Mouse (Mus musculus): ENCODE measurements around the gene Paqr4.
"Not testable (repeated sequence)": the region's sequence is repeated elsewhere in the genome, so short reads cannot be mapped to it uniquely, and the experiment has no call there.

The Paqr4 gene

DNA sequence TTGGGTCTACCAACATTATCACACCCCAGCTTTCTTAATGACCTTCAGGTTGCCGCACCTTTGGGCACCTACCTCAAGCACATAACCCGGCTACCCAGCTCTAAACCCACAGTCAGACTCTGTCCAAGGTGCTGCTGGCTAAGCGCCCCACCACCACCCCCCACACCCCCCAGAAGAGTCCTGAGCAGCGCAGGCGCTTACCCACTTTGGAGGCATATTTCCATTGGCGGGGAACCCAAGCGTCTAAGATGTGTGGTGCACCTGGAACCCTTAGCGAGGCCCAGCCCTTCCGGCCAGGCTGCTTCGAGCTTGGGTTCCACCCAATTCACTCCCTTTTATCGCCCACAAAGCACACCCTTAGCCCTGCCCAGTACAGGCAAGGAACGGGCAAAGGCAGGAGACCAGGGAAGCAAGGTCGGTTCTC is at the start of gene Paqr4:
Paqr4 (minus strand) TSS at position 270 of the 424 bp plus-strand sequence.
- no peak for DNase-seq (ENCODE audit: low spot score in 2 of 2)

DNA sequence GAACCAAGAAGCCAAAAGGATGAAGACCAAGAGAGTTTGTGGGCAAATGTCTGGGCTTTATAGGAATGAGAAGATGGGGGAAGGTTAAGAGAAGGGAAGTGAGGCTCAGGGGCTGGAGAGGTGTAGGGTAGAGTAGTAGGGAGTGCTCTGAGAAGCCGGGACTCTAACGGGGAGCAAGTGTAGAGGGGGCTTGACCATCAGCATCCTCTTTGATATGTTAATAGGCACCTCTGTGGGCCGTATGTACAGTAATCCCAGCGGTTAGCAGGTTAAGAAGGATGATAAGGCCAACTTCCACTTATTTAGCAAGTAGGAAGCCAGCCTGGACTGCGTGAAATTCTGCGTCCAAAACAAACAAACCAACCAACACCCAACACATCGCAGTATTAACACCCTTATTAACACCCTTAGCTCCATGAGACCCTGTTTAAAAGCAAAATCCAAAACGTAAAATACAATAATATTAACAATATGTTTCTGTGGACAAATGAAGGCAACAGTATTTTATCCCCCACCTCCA is 49.1 kb upstream of the Paqr4 start:
- no peak for DNase-seq (ENCODE audit: low spot score in 2 of 2)

DNA sequence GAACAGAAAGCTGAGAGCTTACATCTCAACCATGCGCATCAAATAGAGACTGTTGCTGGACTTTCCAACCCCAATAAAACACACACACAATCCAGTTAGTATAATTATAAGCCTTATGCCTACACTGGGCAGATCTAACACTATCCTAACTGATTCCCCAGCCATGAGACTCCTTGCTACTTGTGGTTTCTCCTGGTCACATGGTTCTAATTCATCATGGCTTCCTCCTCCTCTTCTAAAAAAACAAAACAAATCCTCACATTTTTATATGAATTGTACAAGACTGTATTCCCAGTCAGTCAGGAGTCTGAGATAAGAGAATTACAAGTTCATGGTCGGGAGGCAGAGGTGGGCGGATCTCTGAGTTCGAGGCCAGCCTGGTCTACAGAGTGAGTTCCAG is 48.3 kb upstream of the Paqr4 start:
- DNase-seq (ENCODE audit: low spot score in 2 of 2): no peak

DNA sequence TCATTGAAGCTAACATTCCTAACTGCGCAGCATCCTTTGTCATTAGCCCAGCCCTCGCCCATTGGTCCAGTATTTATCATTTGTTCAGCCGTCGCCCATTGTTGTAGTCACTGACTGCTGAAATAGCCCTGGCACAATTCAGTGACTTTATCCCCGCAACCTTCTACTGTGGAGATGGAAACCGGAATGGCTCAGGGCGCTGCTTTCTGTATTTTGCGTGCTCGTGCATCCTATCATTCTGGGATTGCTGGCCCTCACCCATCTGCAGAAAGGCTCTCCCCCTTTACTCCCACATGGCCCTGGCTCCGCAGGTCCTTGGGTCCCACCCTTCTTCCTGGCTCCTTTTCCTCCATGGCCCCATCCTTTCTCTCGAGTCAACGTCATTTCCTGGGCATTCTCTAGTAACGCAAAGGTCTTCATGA is 45.9 kb upstream of the Paqr4 start:
- no peak for DNase-seq (ENCODE audit: low spot score in 2 of 2)

DNA sequence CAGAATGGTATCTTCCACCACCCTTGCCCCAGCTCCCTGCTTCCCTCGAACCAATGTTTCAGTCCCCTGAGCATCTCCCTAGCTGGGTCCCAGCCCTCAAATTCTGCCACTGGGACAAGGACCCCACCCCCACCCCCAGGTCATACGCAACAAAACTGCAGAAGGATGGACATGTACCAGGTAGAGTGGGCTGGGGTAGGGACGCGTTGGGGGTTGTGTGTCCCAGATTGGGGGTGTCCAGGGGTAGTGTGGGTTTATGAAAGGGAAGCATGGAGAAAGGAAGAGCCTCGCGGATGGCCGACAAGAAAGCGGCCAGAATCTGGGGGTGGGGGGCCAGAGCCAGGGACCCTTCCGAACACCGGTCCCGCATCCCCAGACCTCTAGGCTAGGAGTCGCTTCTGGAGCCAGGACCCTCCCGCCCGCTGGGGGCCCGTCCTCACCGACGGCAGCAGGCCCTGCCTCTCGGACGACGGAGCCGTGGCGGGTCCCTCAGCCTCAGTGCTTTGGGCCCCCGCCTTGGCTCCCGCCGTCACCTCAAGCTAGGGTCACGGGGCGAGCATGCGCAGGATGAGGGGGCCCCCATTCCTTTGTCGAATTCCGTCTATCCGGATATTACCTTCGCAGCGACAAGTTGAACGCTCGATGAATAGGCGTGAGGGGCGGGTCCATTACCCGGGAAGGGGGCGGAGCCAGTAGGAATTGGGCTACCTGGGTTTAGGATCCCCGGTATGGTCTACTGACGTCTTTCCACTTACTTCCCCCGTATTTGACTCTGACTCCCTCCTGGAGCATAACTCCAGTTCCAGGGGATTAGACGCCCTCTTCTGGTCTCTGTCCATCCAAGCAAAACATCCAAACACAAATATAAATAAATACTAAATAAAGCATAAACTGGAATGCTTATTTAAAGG is 45.1 kb upstream of the Paqr4 start, which contains the start of gene Flywch2:
Flywch2 (minus strand) TSS at position 521 of the 911 bp plus-strand sequence.
- peak; percentile 89 to 90 for DNase-seq (ENCODE audit: low spot score in 2 of 2)

DNA sequence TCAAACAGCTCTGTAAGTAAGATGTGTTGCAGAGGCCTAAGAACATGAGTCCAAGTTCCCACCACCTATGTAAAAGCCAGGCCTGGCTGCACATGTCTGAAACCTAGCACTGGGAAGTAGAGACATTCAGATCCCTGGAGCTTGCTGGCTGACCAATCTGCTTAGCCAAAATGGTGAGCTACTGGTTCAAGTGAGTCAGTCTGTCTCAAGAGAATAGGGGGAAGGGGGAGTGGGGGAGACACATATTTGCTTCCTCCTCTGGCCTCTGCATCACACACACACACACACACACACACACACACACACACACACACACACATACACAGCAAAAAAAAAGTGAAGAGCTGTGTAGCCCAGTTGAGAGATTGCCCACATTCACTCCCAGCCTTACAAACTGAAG is 42.7 kb upstream of the Paqr4 start:
- no peak for DNase-seq (ENCODE audit: low spot score in 2 of 2)

DNA sequence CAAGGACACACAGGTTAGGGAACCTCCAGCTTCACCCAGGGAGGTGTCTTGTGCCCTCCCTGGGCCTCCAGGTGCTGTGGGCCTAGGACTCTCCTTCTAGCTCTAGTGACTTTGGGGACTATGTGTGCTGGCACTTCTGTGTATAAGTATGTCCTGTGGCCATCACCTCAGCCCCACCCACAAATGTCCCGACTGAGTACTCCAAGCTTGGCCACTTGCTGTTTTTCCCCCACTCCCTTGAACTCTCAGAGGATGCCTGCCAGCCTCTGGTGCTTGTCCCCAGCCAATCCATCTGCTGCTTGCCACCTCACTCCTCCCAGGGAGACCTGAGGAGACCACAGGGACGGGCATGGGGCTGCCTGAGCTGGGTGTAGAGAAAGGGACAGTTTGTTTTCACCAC is 37.8 kb upstream of the Paqr4 start:
- DNase-seq (ENCODE audit: low spot score in 2 of 2): no peak

DNA sequence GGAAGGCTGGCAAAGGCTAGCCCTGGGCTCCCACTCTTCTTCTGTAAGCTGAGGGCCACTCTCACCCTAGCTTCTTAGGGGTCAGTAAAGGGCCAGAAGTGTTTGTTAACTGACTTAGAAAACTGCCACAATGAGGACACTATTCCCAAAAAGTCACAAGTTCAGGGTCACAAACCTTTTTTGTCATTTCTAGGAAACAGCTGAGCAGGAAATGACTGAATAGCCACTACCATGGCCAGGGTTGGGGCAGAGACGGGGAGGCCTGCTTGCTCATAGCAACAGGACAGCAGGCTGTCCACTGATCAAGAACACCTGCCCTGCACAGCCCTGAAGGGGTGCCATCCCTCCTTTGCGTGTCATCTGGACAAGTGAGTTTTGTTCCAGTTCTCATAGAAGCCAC is 36.5 kb upstream of the Paqr4 start:
- no peak for DNase-seq (ENCODE audit: low spot score in 2 of 2)

DNA sequence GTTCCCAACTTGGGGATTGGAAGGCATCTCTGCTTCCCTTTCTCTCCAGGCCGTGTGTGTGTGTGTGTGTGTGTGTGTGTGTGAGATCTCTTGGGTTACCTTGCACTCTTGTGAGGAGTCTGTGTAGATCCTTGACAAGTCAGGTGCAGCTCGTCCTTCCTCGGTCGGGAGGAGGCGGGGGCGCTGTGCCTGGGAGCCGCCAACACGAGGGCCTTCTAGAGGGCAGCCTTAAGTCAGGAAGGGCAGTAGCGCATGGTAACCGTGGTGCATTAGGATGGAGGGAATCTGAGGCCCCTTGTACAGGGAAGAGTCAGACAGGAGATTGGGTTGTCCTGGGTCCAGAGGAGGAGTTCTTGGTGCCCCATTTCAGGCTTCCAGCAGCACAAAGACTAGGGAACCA is 35.5 kb upstream of the Paqr4 start:
- no peak for DNase-seq (ENCODE audit: low spot score in 2 of 2)

DNA sequence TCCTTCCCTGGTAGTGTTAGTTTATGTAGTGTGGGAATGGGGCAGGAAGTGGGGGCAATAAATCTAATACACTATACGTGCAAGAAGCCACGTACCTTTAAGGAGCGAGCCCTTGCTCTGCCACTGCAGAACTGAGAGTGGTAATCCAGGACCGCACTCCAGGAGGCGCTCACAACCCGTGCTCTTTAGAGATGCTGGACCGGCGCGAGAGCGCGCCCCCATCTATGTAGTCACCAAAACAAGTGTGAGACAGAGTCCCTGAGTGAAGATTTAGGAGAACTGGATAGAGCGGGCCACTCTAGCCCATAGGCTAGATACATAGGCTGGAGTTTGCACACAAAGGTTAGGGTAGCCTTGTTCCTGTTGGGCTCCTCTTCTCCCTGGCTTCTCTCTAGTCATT is 33.4 kb upstream of the Paqr4 start:
- peak; percentile 58 to 71 for DNase-seq (ENCODE audit: low spot score in 2 of 2)

DNA sequence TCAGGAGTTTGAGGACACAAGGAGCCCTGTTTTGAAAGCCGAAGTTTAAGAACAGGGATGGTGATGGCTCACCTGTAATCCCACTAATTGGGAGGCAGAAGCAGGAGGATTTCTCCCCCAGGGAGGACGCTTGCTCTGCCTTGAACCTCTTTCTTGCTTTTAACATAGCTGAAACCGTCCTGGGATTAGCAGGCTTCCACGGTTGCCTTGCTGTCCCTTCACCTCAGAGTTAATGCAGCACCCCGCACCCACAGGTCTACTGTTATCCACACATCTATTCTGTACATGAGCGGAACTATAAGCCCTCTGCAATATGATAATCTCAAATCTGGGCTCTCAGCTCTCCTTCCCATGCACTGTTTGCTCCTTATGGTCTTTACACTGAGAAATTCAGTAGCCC is 33.0 kb upstream of the Paqr4 start:
- no peak for DNase-seq (ENCODE audit: low spot score in 2 of 2)

DNA sequence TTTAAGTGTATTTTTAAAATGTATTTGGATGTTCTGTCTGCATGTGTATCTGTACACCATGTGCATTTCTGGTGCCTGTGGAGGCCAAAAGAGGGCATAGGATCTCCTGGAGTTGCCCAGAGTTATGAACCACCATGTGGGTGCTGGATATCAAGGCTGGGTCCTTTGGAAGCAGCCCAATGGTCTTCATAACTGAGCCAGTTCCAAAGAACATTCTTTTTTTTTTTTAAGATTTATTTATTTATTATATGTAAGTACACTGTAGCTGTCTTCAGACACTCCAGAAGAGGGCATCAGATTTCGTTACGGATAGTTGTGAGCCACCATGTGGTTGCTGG is 31.5 kb upstream of the Paqr4 start:
- not testable (repeated sequence) for DNase-seq (ENCODE audit: low spot score in 2 of 2)

DNA sequence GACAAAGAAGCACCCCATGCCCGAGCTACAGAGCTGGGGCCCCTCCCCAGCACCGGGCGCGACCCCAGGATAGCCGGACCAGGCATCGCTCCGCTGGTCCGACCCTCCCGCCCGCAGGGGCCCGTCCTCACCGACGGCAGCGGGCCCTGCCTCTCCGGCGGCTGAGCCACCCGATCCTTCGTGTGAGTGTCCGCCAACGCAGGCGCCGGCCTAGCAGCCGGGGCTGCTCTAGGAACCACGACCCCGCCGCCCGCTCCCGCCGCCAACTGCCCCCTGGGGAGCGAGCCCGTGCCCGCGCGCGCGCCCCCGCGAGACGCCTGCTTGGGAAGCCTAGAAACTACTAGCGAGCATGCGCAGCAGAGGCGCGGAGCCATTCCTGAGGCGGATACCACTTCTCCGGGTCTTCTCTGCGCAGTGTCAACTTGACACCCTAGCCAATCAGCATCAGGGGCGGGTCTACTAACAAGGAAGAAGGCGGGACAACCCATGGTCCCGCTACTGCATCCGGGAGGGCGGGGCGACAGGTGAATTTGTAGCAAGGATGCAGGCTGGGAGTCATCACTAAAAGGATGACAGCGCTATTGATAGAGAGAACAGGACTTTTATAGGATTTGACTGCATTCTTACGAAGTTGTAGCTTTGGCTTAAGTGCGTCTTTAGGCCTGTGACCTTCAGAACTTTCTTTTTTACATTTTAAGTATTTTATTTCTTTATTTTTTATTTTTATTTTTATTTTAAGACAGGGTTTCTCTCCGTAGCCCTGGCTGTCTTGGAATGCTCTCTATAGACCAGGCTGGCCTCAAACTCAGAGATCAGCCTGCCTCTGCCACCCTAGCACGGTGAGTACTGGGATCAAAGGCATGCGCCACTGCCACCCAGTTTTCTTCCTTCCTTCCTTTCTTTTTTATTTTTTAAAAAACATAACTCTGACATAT is 30.9 kb upstream of the Paqr4 start, which contains the start of gene Flywch1:
Flywch1 (minus strand) TSS at position 319 of the 935 bp plus-strand sequence.
- peak; percentile 98 for DNase-seq (ENCODE audit: low spot score in 2 of 2)

DNA sequence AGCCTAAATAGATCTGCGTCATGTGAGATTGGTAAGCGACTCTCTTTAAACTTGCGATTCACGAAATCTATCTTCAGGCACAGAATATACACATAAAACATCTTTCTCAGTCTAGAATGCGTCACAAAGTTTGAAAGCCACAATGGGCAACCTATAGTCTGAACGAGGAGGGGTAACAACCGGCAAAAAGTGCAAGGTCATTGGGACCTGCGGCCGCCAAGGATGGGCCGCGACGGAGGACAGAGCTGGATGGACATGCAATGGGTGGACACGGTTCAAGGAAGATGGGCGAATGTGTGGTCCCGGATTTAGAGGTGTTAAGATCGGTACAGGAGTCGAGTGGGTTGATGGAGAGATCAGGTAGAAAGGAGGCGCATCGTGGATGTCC is 30.2 kb upstream of the Paqr4 start:
- peak in 1 of 2 experiments; percentile 38 for DNase-seq (ENCODE audit: low spot score in 2 of 2)

DNA sequence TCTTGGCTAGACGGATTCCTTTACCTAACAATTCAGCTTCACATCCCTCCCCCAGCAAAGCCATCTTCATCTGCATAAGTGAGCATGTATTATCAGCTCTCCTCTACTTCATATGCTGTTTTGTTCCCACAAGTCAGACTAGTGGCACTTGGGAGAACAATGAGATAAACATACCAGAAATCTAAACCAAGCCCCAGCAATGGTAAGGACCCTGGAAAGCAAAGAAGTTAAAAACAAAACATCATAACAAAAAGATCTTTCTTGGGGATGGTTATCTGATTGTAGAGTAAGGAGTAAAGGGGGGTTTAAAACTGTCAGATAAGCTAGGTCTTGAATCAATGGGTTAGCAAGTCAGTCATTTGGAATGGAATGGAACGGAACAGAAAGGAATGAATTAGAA is 29.8 kb upstream of the Paqr4 start:
- no peak for DNase-seq (ENCODE audit: low spot score in 2 of 2)

DNA sequence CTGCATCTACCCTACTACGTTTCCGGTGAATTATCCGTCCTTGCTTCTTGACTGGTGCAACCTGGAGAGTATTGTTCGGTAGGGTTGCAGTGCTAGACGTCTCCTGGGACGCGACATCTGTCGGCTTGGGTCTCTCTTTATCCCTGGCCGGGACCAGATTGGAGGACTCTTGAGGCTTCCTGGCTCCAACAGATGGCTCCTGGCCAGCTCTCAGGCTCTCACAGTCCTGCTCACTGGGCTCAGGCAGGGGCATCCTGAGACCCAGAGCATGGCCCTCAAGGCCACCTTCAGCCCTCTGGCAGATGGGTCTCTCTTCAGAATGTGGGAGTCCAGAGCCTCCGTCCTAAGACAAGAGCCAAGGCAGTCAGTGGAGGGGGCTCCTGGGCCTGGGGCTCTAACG is 22.3 kb upstream of the Paqr4 start:
- DNase-seq (ENCODE audit: low spot score in 2 of 2): no peak

DNA sequence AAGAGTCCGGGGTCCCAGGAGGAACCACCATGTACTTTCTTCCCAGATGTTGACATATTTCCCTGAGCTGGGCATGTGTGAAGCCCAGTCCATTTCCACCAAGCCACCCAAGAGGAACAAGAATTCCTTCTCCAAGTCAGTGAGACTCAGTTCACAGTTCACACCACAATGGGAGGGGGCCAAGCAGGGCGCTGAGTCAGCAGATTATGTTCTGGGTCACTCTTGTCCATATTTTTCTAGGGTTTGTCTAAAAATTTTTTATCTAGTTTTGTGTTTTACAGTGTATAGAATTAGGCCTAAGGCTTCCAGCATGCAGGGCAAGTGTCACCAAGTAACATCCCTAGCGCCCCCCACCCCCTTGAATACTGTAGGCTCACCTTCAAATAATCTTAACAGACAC is 20.5 kb upstream of the Paqr4 start:
- DNase-seq (ENCODE audit: low spot score in 2 of 2): no peak

DNA sequence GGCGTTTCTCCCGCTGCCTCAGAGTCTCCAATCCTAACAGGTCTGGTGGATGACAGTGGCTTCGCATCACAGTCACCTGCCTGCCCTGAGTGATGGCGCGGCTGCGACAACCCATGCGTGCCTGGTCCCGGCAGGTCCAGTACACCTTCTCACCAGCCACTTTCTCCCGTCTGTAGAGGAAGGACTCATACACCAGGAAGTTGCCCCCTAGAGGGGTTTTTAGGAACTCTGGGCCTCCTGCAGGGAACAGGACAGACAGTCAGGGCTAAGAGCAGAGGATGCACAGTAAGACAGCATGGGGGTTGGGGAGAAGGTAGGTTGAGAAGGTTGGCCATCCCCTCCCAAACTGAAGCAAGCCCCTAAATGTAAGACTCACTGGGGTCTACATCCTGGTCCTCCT is 19.6 kb upstream of the Paqr4 start:
- DNase-seq (ENCODE audit: low spot score in 2 of 2): no peak

DNA sequence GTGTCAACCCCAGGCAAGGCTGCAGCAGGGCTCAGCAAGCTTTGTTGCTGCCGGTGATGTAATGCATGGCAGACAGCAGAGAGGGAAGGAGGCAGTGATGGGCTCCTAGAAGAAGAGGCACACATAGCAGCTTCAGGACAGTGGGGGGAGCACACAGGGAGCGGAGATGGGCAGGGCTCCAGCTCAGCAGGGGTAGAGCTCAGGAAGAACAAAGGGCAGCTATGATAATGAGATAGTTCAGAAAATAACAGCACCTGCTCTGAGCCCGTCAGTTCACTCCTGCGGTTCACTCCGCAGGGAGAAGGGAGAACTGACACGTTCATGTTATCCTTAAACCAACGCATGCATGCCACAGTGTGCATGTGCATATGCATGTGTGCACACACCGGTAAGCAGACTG is 18.1 kb upstream of the Paqr4 start:
- no peak for DNase-seq (ENCODE audit: low spot score in 2 of 2)

DNA sequence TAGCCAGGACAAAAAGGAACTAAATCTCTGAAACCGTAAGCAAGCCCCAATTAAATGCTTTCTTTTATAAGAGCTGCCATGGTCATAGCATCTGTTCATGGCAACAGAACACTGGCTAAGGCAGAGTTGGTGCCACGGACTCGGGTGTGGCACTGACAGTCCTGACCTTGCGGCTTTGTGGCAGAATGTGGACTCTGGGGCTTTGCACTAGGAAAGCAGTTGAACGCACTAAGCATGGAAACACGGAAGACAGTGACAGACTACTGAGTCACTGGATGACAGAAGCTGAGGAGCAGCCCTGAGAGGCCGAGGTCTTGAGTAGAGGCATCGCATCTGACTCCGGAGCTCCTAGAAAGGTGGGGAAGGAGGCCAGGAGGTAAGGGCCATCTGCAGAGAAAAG is 16.9 kb upstream of the Paqr4 start:
- no peak for DNase-seq (ENCODE audit: low spot score in 2 of 2)

DNA sequence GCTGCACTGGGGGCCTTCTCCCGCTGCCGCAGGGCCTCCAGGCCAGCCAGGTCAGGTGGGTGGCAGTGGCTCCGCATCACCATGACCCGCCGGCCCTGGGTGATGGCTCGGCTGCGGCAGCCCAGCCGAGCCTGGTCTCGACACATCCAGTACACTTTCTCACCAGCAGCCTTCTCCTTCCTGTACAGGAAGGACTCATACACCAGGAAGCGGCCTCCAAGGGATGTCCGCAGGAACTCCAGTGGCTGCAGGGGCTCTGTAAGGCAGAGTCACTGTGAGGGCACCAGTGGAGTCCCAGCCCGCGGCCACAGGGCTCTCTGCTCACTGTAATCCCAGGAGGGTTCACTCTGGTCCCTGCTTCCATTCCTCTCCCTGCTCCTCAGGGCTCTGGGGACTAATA is 15.0 kb upstream of the Paqr4 start:
- no peak for DNase-seq (ENCODE audit: low spot score in 2 of 2)
